Mouse (Mus musculus) limb, embryonic 14.5 days (tissue): ENCODE measurements around the gene Mtg1. TPM values are rescaled to one million over a fixed set of nuclear protein-coding genes. Genes with fewer than 3 reads are reported as not detected.

Experiments
- ATAC-seq: fragments of 200-750 bp; cut with Nextera tagmentation; 2 replicates; pipeline ENCODE4 v1.8.0; 2017; ENCODE audit warnings: low read depth, moderate number of reproducible peaks, moderate TSS enrichment; ENCODE audit not compliant: low FRiP score
- DNase-seq: peaks from one replicate; pipeline ENCODE4 v3.0.0-alpha.2; 2015; ENCODE audit warnings: low spot score
- H3K27ac ChIP-seq: fragments of 300-500 bp; sonication (generic); replicated peaks from 2 replicates; pipeline ENCODE4 v1.5.1; 2014; ENCODE audit warnings: low read depth, mild to moderate bottlenecking, low read length, moderate library complexity, mixed read lengths
- H3K27me3 ChIP-seq: fragments of 300-500 bp; sonication (generic); 2 replicates; pipeline ENCODE4 v1.6.1; 2014; ENCODE audit warnings: low read length, mixed read lengths; ENCODE audit not compliant: control insufficient read depth, insufficient read depth
- H3K36me3 ChIP-seq: fragments of 300-500 bp; sonication (generic); 2 replicates; pipeline ENCODE4 v1.6.1; 2014; ENCODE audit warnings: mild to moderate bottlenecking, low read length, moderate library complexity, mixed read lengths; ENCODE audit not compliant: control insufficient read depth, insufficient read depth
- H3K4me1 ChIP-seq: fragments of 300-500 bp; sonication (generic); 2 replicates; pipeline ENCODE4 v1.6.1; 2014; ENCODE audit warnings: antibody characterized with exemption, low read length, mixed read lengths; ENCODE audit not compliant: control insufficient read depth, insufficient read depth
- H3K4me2 ChIP-seq: fragments of 300-500 bp; sonication (generic); replicated peaks from 2 replicates; pipeline ENCODE4 v1.6.1; 2014; ENCODE audit warnings: low read depth, mild to moderate bottlenecking, low read length, moderate library complexity; ENCODE audit not compliant: severe bottlenecking
- H3K4me3 ChIP-seq: fragments of 300-500 bp; sonication (generic); replicated peaks from 2 replicates; pipeline ENCODE4 v1.5.1; 2014; ENCODE audit warnings: low read length
- H3K9ac ChIP-seq: fragments of 300-500 bp; sonication (generic); 2 replicates; pipeline ENCODE4 v1.6.1; 2014; ENCODE audit warnings: mild to moderate bottlenecking, low read depth, low read length, moderate library complexity; ENCODE audit not compliant: severe bottlenecking
- H3K9me3 ChIP-seq: fragments of 300-500 bp; sonication (generic); 2 replicates; pipeline ENCODE4 v1.6.1; 2016; ENCODE audit warnings: low read length; ENCODE audit not compliant: control insufficient read depth
- POLR2A ChIP-seq: fragments of 200-500 bp; IDR thresholded peaks from 2 replicates; pipeline ENCODE4 v1.8.0; 2012; ENCODE audit warnings: inconsistent platforms, mild to moderate bottlenecking, moderate library complexity, borderline replicate concordance; ENCODE audit not compliant: insufficient read depth, insufficient read length; ENCODE audit errors: extremely low read depth
- WGBS: fragments of 180-500 bp; shearing (Covaris S2); extraction: QIAGEN DNeasy Blood & Tissue Kit; methylation state at CpG from one replicate; pipeline ENCODE4 v1.1.7; 2014; 5-methylcytosine and 5-hydroxymethylcytosine counted together
- polyA plus RNA-seq, 2 experiments: library from polyadenylated mRNA; depleted of rRNA in 1 of 2; stranded (reverse) in 1 of 2; unstranded in 1 of 2; fragments of >200 nt; fragmentation: Nextera tagmentation in 1 of 2; extraction: Ambion mirVana in 1 of 2; gene quantifications; 2 replicates each; pipeline versions ENCODE4 v1.2.1 to v1.2.3; 2012 to 2014

Gene Mtg1
- polyA plus RNA-seq, 2 experiments: 26.5 to 28.4 TPM

- no peak for ATAC-seq
- no peak overlapping the region for H3K9ac ChIP-seq
- no peak for TF ChIP-seq POLR2A
- no peaks in the 10 kb centered on the region for H3K9me3 ChIP-seq
- no peak overlapping the region for H3K4me3 ChIP-seq
- no peak overlapping the region for H3K27ac ChIP-seq
- H3K4me2 ChIP-seq: no peak overlapping the region
- no peaks in the 10 kb centered on the region for H3K27me3 ChIP-seq
- H3K36me3 ChIP-seq: no peaks in the 10 kb centered on the region
- no peak for DNase-seq
- no peaks in the 10 kb centered on the region for H3K4me1 ChIP-seq
- WGBS: 75% methylated on average over 1 of the region's 1 CpGs
Observed at GRCm38 (mm10) chr7:140190435-140190834, 53.1 kb downstream of the Mtg1 start.

GRCm38 (mm10) chr7:140192445-140192844 lies 55.1 kb downstream of the Mtg1 start:
- ATAC-seq: no peak
- DNase-seq: no peak
- TF ChIP-seq POLR2A: no peak

GRCm38 (mm10) chr7:140192851-140193250 lies 55.5 kb downstream of the Mtg1 start:
- H3K9me3 ChIP-seq: no peaks in the 10 kb centered on the region
- H3K36me3 ChIP-seq: no peaks in the 10 kb centered on the region
- 73% methylated on average over 2 of the region's 2 CpGs for WGBS
- H3K27me3 ChIP-seq: no peaks in the 10 kb centered on the region
- H3K27ac ChIP-seq: no peak overlapping the region
- H3K9ac ChIP-seq: no peak overlapping the region
- H3K4me2 ChIP-seq: no peak overlapping the region
- DNase-seq (no peak), ATAC-seq (no peak)
- H3K4me3 ChIP-seq: no peak overlapping the region
- no peak for TF ChIP-seq POLR2A
- H3K4me1 ChIP-seq: no peaks in the 10 kb centered on the region

More at GRCm38 (mm10) chr7:140192445-140192844, 55.1 kb downstream of the Mtg1 start:
- no peaks in the 10 kb centered on the region for H3K4me1 ChIP-seq
- H3K27me3 ChIP-seq: no peaks in the 10 kb centered on the region
- WGBS: 46% methylated on average over 2 of the region's 2 CpGs
- no peak overlapping the region for H3K27ac ChIP-seq
- no peak overlapping the region for H3K4me3 ChIP-seq
- H3K9ac ChIP-seq: no peak overlapping the region
- no peak overlapping the region for H3K4me2 ChIP-seq
- H3K9me3 ChIP-seq: no peaks in the 10 kb centered on the region
- H3K36me3 ChIP-seq: no peaks in the 10 kb centered on the region

GRCm38 (mm10) chr7:140194031-140194430 lies 56.7 kb downstream of the Mtg1 start:
- H3K4me3 ChIP-seq: no peak overlapping the region
- no peak overlapping the region for H3K4me2 ChIP-seq
- TF ChIP-seq POLR2A: no peak
- no peak for ATAC-seq
- no peaks in the 10 kb centered on the region for H3K36me3 ChIP-seq
- no peak overlapping the region for H3K27ac ChIP-seq
- H3K27me3 ChIP-seq: no peaks in the 10 kb centered on the region
- 84% methylated on average over 4 of the region's 4 CpGs for WGBS
- H3K9ac ChIP-seq: no peak overlapping the region
- DNase-seq: no peak
- no peaks in the 10 kb centered on the region for H3K4me1 ChIP-seq
- H3K9me3 ChIP-seq: no peaks in the 10 kb centered on the region

- Histone ChIP-seq H3K27ac (no peak overlapping the region), H3K36me3 (no peaks in the 10 kb centered on the region), H3K4me2 (no peak overlapping the region), H3K4me3 (no peak overlapping the region), H3K4me1 (no peaks in the 10 kb centered on the region), H3K9ac (no peak overlapping the region), H3K9me3 (no peaks in the 10 kb centered on the region), H3K27me3 (no peaks in the 10 kb centered on the region)
- DNase-seq (no peak), ATAC-seq (no peak)
- TF ChIP-seq POLR2A: no peak
- WGBS: 82% methylated on average over 8 of the region's 8 CpGs
Observed at GRCm38 (mm10) chr7:140196002-140196401, 58.6 kb downstream of the Mtg1 start.

Other genes starting within 250 kb of the Mtg1 start
- 0.35 and 0.45 TPM in 2 replicates for gene Kndc1, start 242.9 kb upstream of the Mtg1 start, polyA plus RNA-seq (2012; rRNA removed)
- 0.10 and 0.22 TPM in 2 replicates for gene Kndc1, start 242.9 kb upstream of the Mtg1 start, polyA plus RNA-seq (2014; fragmentation: Nextera tagmentation; extraction: Ambion mirVana)
- 0.10 and 0.11 TPM in 2 replicates for gene Utf1, start 193.8 kb upstream of the Mtg1 start, polyA plus RNA-seq (2012; rRNA removed)
- gene Utf1, start 193.8 kb upstream of the Mtg1 start, polyA plus RNA-seq (2014; fragmentation: Nextera tagmentation; extraction: Ambion mirVana): 0.15 TPM in 1 of 2 replicates, not detected in the other
- gene 6430531B16Rik, start 158.8 kb upstream of the Mtg1 start, polyA plus RNA-seq (2012; rRNA removed): 0.08 and 0.40 TPM in 2 replicates
- gene 6430531B16Rik, start 158.8 kb upstream of the Mtg1 start, polyA plus RNA-seq (2014; fragmentation: Nextera tagmentation; extraction: Ambion mirVana): 0.75 TPM in 1 of 2 replicates, not detected in the other
- gene Adam8, start 145.0 kb upstream of the Mtg1 start, polyA plus RNA-seq (2012; rRNA removed): 8.8 and 9.5 TPM in 2 replicates
- 1.8 and 2.2 TPM in 2 replicates for gene Adam8, start 145.0 kb upstream of the Mtg1 start, polyA plus RNA-seq (2014; fragmentation: Nextera tagmentation; extraction: Ambion mirVana)
- 58.3 and 75.1 TPM in 2 replicates for gene Zfp511, start 101.2 kb upstream of the Mtg1 start, polyA plus RNA-seq (2012; rRNA removed)
- gene Zfp511, start 101.2 kb upstream of the Mtg1 start, polyA plus RNA-seq (2014; fragmentation: Nextera tagmentation; extraction: Ambion mirVana): 37.2 and 41.1 TPM in 2 replicates
- gene Tubgcp2, start 100.9 kb upstream of the Mtg1 start, polyA plus RNA-seq (2012; rRNA removed): 69.1 and 76.7 TPM in 2 replicates
- gene Tubgcp2, start 100.9 kb upstream of the Mtg1 start, polyA plus RNA-seq (2014; fragmentation: Nextera tagmentation; extraction: Ambion mirVana): 58.8 and 66.2 TPM in 2 replicates
- gene Msx3, start 88.5 kb upstream of the Mtg1 start, polyA plus RNA-seq (2012; rRNA removed): not detected in 2 replicates
- gene Msx3, start 88.5 kb upstream of the Mtg1 start, polyA plus RNA-seq (2014; fragmentation: Nextera tagmentation; extraction: Ambion mirVana): not detected in 2 replicates
- 0.46 and 0.65 TPM in 2 replicates for gene Caly, start 55.0 kb upstream of the Mtg1 start, polyA plus RNA-seq (2012; rRNA removed)
- gene Caly, start 55.0 kb upstream of the Mtg1 start, polyA plus RNA-seq (2014; fragmentation: Nextera tagmentation; extraction: Ambion mirVana): 0.69 and 0.77 TPM in 2 replicates
- 0.80 and 13.6 TPM in 2 replicates for gene Prap1, start 44.2 kb upstream of the Mtg1 start, polyA plus RNA-seq (2012; rRNA removed)
- 0.33 TPM in 1 of 2 replicates, not detected in the other for gene Prap1, start 44.2 kb upstream of the Mtg1 start, polyA plus RNA-seq (2014; fragmentation: Nextera tagmentation; extraction: Ambion mirVana)
- 30.3 TPM in 2 replicates for gene Fuom, start 35.1 kb upstream of the Mtg1 start, polyA plus RNA-seq (2012; rRNA removed)
- gene Fuom, start 35.1 kb upstream of the Mtg1 start, polyA plus RNA-seq (2014; fragmentation: Nextera tagmentation; extraction: Ambion mirVana): 28.3 and 28.8 TPM in 2 replicates
- 12.6 and 13.5 TPM in 2 replicates for gene Paox, start 21.8 kb upstream of the Mtg1 start, polyA plus RNA-seq (2012; rRNA removed)
- gene Paox, start 21.8 kb upstream of the Mtg1 start, polyA plus RNA-seq (2014; fragmentation: Nextera tagmentation; extraction: Ambion mirVana): 17.8 and 19.4 TPM in 2 replicates
- 78.1 and 127 TPM in 2 replicates for gene Echs1, start 21.1 kb upstream of the Mtg1 start, polyA plus RNA-seq (2012; rRNA removed)
- 153 and 159 TPM in 2 replicates for gene Echs1, start 21.1 kb upstream of the Mtg1 start, polyA plus RNA-seq (2014; fragmentation: Nextera tagmentation; extraction: Ambion mirVana)
- 0.20 and 0.24 TPM in 2 replicates for gene Sprn, start 17.3 kb downstream of the Mtg1 start, polyA plus RNA-seq (2012; rRNA removed)
- 0.14 and 0.26 TPM in 2 replicates for gene Sprn, start 17.3 kb downstream of the Mtg1 start, polyA plus RNA-seq (2014; fragmentation: Nextera tagmentation; extraction: Ambion mirVana)
- not detected in 2 replicates for gene Olfr522, start 27.2 kb downstream of the Mtg1 start, polyA plus RNA-seq (2012; rRNA removed)
- gene Olfr522, start 27.2 kb downstream of the Mtg1 start, polyA plus RNA-seq (2014; fragmentation: Nextera tagmentation; extraction: Ambion mirVana): not detected in 2 replicates
- not detected in 2 replicates for gene Olfr523, start 35.7 kb downstream of the Mtg1 start, polyA plus RNA-seq (2012; rRNA removed)
- gene Olfr523, start 35.7 kb downstream of the Mtg1 start, polyA plus RNA-seq (2014; fragmentation: Nextera tagmentation; extraction: Ambion mirVana): not detected in 2 replicates
- gene Olfr524, start 68.4 kb downstream of the Mtg1 start, polyA plus RNA-seq (2012; rRNA removed): not detected in 2 replicates
- not detected in 2 replicates for gene Olfr524, start 68.4 kb downstream of the Mtg1 start, polyA plus RNA-seq (2014; fragmentation: Nextera tagmentation; extraction: Ambion mirVana)
- 0.04 and 0.05 TPM in 2 replicates for gene Cd163l1, start 80.7 kb downstream of the Mtg1 start, polyA plus RNA-seq (2012; rRNA removed)
- gene Cd163l1, start 80.7 kb downstream of the Mtg1 start, polyA plus RNA-seq (2014; fragmentation: Nextera tagmentation; extraction: Ambion mirVana): 0.11 TPM in 2 replicates
- 0.01 and 0.03 TPM in 2 replicates for gene 5830411N06Rik, start 109.7 kb downstream of the Mtg1 start, polyA plus RNA-seq (2012; rRNA removed)
- gene 5830411N06Rik, start 109.7 kb downstream of the Mtg1 start, polyA plus RNA-seq (2014; fragmentation: Nextera tagmentation; extraction: Ambion mirVana): not detected in 2 replicates
- not detected in 2 replicates for gene Olfr525, start 183.3 kb downstream of the Mtg1 start, polyA plus RNA-seq (2012; rRNA removed)
- not detected in 2 replicates for gene Olfr525, start 183.3 kb downstream of the Mtg1 start, polyA plus RNA-seq (2014; fragmentation: Nextera tagmentation; extraction: Ambion mirVana)
- gene Olfr527, start 196.5 kb downstream of the Mtg1 start, polyA plus RNA-seq (2012; rRNA removed): not detected in 2 replicates
- not detected in 2 replicates for gene Olfr527, start 196.5 kb downstream of the Mtg1 start, polyA plus RNA-seq (2014; fragmentation: Nextera tagmentation; extraction: Ambion mirVana)
- gene Olfr60, start 224.1 kb downstream of the Mtg1 start, polyA plus RNA-seq (2012; rRNA removed): not detected in 2 replicates
- gene Olfr60, start 224.1 kb downstream of the Mtg1 start, polyA plus RNA-seq (2014; fragmentation: Nextera tagmentation; extraction: Ambion mirVana): not detected in 2 replicates
- not detected in 2 replicates for gene Olfr530, start 238.8 kb downstream of the Mtg1 start, polyA plus RNA-seq (2012; rRNA removed)
- gene Olfr530, start 238.8 kb downstream of the Mtg1 start, polyA plus RNA-seq (2014; fragmentation: Nextera tagmentation; extraction: Ambion mirVana): not detected in 2 replicates